Mouse (Mus musculus) spleen, adult 2 months (tissue): Measurements from ENCODE around the gene Abca13.

Experiments
- CTCF ChIP-seq: fragments of 200-500 bp; IDR thresholded peaks from 2 replicates; pipeline ENCODE4 v1.5.1; 2011; ENCODE audit warnings: mild to moderate bottlenecking, inconsistent platforms; ENCODE audit not compliant: insufficient read depth, insufficient read length, insufficient replicate concordance; ENCODE audit errors: extremely low read depth
- POLR2A ChIP-seq: fragments of 200-500 bp; IDR thresholded peaks from 2 replicates; pipeline ENCODE4 v1.6.1; 2011; ENCODE audit warnings: low read depth, low read length, inconsistent platforms

DNA sequence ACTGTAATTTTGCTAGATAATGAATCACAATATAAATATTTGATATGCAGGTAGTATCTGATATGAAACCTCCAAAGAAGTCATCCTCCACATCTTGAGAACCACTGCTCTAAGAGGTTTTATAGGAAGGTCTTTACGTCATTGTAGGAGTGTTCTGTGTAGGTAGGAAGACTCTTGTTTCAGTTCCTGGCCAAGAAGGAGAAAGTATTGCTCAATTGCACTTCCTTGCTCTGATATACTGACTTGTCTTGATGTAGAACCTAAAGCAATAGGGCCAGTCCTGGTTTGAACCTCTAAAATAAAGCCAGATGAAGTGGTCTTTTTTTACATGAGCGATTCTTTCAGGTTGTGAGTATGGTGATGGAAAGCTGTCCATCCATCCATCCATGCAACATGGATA is 431.1 kb downstream of the Abca13 start:
- TF ChIP-seq POLR2A (no peak), CTCF (no peak)
